Mouse (Mus musculus) thymus, postnatal 0 days (tissue): ENCODE data around the gene Ypel3. TPM values are rescaled to one million over a fixed set of nuclear protein-coding genes. Genes with fewer than 3 reads are reported as not detected.

Source experiments
- DNase-seq: peaks from one replicate; pipeline ENCODE4 v3.0.0-alpha.2; 2015; ENCODE audit warnings: low spot score
- polyA plus RNA-seq: library from polyadenylated mRNA; unstranded; fragments of >200 nt; fragmentation: Nextera tagmentation; extraction: Ambion mirVana; gene quantifications from 2 replicates; pipeline ENCODE4 v1.2.1, GENCODE M21; 2015

The Ypel3 gene
- polyA plus RNA-seq, 1 experiment from 2014 or later, result 180 TPM

DNA sequence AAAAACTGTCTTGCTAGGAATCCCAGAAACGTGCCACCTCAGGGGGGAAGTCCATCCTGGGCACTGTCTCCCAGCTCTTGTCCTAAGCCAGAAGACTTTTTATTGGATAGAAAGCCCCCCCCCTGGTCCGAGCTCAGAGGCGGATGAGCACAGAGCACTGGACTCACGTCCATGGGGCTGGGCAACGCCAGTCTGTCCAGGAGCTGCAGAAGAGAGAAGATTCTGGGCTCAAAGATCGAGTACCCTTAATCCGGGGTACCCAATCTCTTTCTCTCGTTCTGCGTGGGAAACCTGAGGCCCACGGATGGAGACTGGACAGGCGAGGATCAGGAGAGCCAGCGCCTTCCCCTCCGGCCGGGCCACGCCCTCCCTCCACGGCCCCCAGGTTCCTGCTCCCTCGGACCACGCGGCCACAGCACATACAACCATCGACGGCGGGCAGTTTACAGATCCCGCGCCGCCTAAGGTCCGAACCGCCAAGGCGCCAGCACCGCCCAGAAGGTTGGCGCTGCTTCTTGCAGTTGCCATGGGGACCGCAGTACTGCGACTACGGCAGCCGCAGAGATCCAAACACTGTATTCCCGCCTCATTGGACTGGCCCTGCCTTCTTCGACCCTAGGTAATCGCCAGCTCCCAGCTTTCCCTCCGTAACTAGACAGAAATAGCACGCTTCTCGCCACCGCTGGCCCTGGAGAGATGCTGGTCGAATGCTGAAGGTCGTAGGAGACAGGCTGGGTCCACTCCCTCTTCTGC is 32.1 kb downstream of the Ypel3 start:
- DNase-seq, result peak; percentile 49

DNA sequence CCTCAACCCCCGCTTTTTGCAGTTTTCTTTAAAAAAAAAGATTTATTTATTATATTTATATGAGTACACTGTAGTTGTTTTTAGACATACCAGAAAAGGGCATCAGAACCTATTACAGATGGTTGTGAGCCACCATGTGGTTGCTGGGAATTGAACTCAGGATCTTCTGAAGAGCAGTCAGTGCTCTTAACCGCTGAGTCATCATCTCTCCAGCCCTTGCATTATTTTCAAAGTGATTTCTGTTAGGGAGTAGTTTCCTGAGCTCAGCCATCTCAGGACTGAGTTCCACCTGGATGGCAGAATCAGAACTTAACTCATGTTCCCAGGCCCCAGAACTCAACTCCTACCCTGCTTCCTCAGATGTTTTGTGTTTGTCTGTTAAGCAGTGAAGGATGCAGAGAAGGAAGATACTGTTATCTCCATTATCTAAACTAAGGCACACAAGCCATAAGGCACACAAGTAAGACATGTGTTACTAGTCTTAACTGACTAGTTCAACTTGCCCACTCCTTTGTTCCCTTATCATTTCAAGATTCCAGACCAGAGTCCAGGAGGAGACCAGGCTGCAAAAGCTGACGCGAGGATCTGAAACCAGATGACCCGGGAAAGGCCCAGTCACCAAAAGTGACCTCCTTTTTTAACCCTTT is 33.1 kb downstream of the Ypel3 start:
- DNase-seq, result no peak

DNA sequence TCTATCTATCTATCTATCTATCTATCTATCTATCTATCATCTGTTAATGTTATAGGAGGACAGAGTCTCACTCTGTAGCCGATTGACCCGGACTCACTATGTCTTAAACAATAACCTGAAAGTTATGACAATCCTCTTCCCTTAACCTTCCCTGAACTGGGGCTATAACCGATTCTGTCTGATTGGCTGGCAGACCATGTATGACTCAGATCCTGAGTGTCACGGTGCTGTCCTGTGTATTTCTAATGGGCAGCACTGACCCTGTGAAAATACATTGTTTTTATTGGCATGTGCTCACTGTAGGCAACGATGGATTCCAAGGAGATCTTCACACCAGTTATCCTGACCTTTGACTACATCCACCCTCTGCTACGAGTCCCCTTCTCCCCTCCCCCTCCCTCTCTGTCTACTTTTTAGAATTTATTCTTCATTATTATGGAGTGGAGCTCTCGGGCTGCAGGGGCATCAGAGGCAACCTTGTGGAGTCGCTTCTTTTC is 39.0 kb downstream of the Ypel3 start:
- DNase-seq, result no peak

DNA sequence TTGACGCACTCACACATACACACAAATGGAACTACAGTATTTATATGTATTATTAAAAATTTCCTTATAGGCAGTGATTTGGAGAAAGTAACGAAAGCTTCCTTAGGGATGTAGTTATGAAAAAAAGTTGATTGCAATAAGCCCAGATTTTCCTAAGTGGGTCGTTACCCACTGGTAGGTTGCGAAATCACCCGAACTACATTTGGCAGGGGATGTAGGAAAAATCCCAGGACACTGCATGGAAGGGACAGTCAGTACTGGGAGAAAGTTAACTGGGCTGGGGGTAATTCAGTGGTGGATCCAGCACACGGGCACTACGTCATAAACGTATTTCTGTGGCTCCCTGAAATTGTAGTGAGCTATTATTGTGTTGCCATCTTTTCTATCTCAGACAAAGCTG is 39.7 kb downstream of the Ypel3 start:
- DNase-seq, result no peak

DNA sequence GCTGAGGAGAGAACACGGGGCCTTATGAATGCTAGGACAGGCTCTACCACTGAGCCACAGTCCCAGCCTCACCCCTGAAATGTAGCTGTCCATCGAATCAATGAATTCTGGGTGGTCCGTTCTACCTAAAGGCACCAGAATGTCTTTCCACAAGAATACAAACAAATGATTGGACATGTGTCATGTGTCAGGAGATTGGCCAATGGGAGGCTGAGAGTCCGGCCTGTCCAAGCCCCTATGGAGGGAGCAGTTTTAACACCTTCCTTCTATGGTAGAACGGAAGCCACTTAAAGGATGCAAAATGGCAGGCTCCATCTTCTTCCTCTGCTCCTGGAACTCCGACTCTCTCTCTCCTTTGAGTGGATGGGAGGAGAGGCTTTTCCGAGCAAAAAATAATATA is 40.8 kb downstream of the Ypel3 start:
- DNase-seq, result no peak

DNA sequence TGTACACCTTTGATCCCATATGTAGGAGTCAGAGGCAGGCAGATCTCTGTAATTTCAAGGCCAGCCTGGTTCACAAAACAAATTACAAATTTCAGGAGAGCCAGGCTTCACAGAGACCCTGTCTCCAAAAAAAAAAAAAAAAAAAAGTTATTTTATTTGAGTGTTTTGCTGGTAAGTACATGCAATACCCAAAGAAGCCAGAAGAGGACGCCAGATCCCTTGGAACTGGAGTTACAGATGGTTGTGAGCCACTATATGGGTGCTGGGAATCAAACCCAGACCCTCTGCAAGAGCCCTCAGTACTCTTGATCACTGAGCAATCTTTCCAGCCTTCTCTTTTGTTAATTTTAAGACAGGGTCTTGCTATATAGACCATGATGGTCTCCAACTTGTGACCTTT is 42.1 kb downstream of the Ypel3 start:
- DNase-seq, result no peak

DNA sequence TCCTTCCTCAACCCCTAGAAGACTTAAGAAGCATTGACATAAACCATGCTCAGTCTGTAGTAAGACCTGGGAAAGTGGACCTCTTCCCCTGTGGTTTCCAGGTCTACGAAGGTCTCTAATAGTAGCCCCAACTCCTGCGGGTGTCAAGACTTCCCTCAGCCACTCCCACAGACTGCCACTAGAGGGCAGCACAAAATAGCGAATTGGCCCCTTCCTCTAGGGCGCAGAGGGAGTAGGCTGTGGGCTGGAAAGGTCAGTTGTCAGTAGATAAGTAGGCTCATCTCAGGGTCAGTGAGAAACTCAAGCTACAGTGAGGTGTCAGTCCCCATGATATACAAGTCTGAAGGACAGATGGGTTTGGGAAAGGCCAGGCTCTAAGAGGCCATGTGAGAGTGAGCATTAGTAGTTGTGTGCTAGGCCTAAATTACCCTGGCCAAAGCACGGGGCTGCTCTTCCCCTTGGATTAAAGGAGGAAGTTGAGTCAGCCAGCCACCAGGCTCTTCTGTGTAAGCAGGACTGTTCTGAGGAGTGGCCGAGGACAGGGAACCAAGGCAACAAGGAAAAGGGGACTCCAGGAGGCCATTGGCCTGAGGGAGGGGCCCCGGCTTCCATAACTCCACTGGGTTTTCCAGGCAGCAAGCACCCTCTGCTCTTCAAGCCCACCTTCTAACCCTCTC is 45.2 kb downstream of the Ypel3 start:
- peak; percentile 77 for DNase-seq

DNA sequence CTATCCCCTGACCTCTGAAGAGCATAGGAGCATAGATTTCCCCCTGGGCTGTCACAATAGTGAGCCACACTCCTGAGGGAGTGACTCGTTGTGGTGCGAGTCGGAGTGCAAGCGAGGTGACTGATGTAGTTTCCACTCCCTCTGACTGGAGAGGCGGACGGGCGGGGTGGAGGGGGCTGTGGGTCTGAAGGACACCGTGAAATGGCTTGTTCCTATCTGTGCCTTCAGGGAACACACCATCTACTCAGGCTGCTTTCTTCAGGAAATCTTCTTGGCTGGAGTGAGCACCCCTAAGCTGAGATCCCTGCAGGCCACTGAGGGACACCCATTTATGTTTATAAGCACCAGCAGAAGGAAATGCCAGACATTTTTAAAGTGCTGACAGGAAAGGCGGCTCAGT is 46.0 kb downstream of the Ypel3 start:
- no peak for DNase-seq

DNA sequence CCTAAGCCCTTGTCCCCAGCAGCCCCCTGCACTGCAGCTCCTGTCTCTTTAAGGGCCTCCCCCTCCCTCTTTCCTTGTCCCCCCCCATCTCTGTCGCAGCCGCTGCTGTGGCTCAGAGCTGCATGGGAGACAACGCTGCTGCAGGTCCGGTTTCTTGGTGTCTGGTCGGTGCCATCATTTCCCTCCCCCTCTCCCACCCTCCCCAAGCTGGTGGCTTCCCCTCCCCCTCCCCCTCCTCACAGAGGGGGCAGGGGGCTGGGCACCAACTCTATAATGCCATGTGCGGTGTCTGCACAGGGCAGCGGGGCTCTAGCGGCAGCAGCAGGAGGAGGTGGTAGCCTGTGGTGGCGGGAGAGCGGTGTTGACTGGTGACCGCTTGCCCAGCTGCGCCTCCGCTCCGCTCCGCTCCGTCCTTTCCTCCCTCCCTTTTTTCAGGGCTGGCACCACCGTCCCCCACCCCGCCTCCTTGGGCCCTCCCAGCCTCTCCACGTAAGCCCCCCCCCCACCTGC is 46.5 kb downstream of the Ypel3 start:
- no peak for DNase-seq

DNA sequence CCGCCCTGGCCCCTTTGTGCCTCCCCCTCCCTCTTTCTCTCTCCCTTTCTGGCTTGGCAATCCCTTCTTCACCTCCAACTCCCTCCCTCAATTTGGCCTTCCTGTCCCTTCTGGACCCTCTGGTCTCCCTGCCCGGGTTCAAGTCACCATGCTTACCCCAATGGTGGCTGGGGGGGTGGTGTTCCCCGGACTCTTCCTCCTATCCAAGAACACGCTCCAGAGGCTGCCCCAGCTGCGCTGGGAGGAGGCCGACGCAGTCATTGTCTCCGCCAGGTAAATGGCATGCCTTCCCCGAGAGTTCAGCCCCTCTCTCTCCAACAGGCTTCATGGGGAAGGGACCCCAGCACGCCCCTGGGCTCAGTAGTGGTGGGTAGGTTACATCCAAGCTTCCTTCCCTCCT is 47.2 kb downstream of the Ypel3 start:
- DNase-seq, result no peak

DNA sequence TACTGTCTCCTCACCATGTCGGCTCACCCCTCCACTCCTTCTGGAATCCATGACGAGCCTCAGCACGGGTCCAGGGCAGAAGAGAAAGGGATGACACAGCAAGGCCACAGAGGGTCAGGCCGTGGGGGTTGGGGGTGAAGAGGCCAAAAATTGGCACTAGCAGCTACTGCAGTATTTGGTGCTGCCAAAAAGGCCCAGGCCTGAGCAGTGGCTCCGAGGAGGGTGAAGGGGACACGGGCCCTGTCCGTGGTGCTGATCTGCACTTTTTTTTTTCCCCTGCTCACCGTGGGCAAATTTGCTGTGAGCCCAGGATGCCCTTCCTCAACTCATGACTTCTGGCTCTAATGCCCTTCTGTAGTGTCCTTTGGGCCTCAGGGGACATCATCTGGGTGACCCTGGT is 48.6 kb downstream of the Ypel3 start:
- DNase-seq, result peak; percentile 38

DNA sequence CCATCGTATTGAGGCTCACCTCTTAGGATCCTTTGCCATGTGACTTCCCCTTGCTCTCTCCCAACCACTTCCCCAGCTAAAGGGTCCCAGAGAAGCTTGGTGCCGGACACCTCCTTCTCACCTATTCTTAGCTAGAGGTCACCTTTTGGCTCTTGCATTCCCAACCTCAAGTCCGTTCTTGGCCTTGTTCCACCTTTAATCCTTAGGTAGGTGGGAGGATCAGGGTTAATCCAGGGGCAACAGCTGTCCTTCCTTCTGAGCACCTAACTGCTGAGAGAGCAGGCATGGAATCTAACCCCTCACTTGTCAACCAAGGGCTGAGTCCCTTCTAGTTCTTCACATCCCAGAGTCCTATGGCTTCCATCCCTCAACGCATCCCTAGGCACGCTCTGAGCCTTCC is 49.2 kb downstream of the Ypel3 start:
- DNase-seq, result no peak

Other genes with a start within 250 kb of the Ypel3 start
- gene Eif3c, start 210.5 kb upstream of the Ypel3 start, polyA plus RNA-seq, result 246 and 259 TPM in 2 replicates
- gene Apobr, start 192.0 kb upstream of the Ypel3 start, polyA plus RNA-seq, result 1.2 TPM in 2 replicates
- gene Cln3, start 191.1 kb upstream of the Ypel3 start, polyA plus RNA-seq, result 28.2 and 30.2 TPM in 2 replicates
- gene Il27, start 182.0 kb upstream of the Ypel3 start, polyA plus RNA-seq, result 0.54 and 0.85 TPM in 2 replicates
- gene Nupr1, start 146.1 kb upstream of the Ypel3 start, polyA plus RNA-seq, result 15.1 and 16.4 TPM in 2 replicates
- gene Sgf29, start 127.6 kb upstream of the Ypel3 start, polyA plus RNA-seq, result 62.2 and 72.9 TPM in 2 replicates
- gene Sult1a1, start 100.5 kb upstream of the Ypel3 start, polyA plus RNA-seq, result 8.5 and 11.0 TPM in 2 replicates
- gene Bola2, start 81.6 kb upstream of the Ypel3 start, polyA plus RNA-seq, result 154 and 155 TPM in 2 replicates
- gene Slx1b, start 81.2 kb upstream of the Ypel3 start, polyA plus RNA-seq, result 6.0 and 7.6 TPM in 2 replicates
- gene Coro1a, start 69.2 kb upstream of the Ypel3 start, polyA plus RNA-seq, result 1,525 and 1,527 TPM in 2 replicates
- 35.6 and 37.4 TPM in 2 replicates for gene Mapk3, start 17.4 kb upstream of the Ypel3 start, polyA plus RNA-seq
- gene Gdpd3, start 10.6 kb upstream of the Ypel3 start, polyA plus RNA-seq, result 1.6 TPM in 2 replicates
- gene Tbx6, start 4.5 kb downstream of the Ypel3 start, polyA plus RNA-seq, result 0.28 and 0.48 TPM in 2 replicates
- gene Ppp4c, start 15.5 kb downstream of the Ypel3 start, polyA plus RNA-seq, result 306 TPM in 2 replicates
- gene Fam57b, start 20.7 kb downstream of the Ypel3 start, polyA plus RNA-seq, result 0.19 and 0.20 TPM in 2 replicates
- not detected in 2 replicates for gene 4930451I11Rik, start 54.7 kb downstream of the Ypel3 start, polyA plus RNA-seq
- gene Doc2a, start 70.5 kb downstream of the Ypel3 start, polyA plus RNA-seq, result 0.21 and 0.33 TPM in 2 replicates
- 16.9 and 22.6 TPM in 2 replicates for gene Hirip3, start 85.0 kb downstream of the Ypel3 start, polyA plus RNA-seq
- 82.9 and 98.9 TPM in 2 replicates for gene Ino80e, start 85.4 kb downstream of the Ypel3 start, polyA plus RNA-seq
- gene Taok2, start 107.7 kb downstream of the Ypel3 start, polyA plus RNA-seq, result 21.2 and 26.6 TPM in 2 replicates
- 37.4 and 38.9 TPM in 2 replicates for gene Tmem219, start 146.0 kb downstream of the Ypel3 start, polyA plus RNA-seq
- gene Kctd13, start 151.9 kb downstream of the Ypel3 start, polyA plus RNA-seq, result 15.8 and 18.0 TPM in 2 replicates
- not detected in 2 replicates for gene Asphd1, start 172.6 kb downstream of the Ypel3 start, polyA plus RNA-seq
- 0.50 and 0.78 TPM in 2 replicates for gene Sez6l2, start 173.6 kb downstream of the Ypel3 start, polyA plus RNA-seq
- gene Cdipt, start 199.0 kb downstream of the Ypel3 start, polyA plus RNA-seq, result 91.9 and 94.6 TPM in 2 replicates
- gene Cdiptos, start 199.1 kb downstream of the Ypel3 start, polyA plus RNA-seq, result 1.6 and 1.7 TPM in 2 replicates
- 29.8 and 32.5 TPM in 2 replicates for gene Mvp, start 237.7 kb downstream of the Ypel3 start, polyA plus RNA-seq
- gene Pagr1b, start 239.5 kb downstream of the Ypel3 start, polyA plus RNA-seq, result 0.60 and 1.2 TPM in 2 replicates
- 51.8 and 100 TPM in 2 replicates for gene Pagr1a, start 240.4 kb downstream of the Ypel3 start, polyA plus RNA-seq
- gene Gm42742, start 244.1 kb downstream of the Ypel3 start, polyA plus RNA-seq, result 57.8 and 80.0 TPM in 2 replicates
- gene Prrt2, start 244.3 kb downstream of the Ypel3 start, polyA plus RNA-seq, result 0.57 and 0.69 TPM in 2 replicates